Mouse (Mus musculus): ENCODE data around the gene Sox30. TPM values are rescaled to one million over a fixed set of nuclear protein-coding genes. Genes with fewer than 3 reads are reported as not detected.

Gene Sox30
- total RNA-seq, 2 experiments from 2014 or later, result 0.10 TPM; not detected in 1

- no peak for DNase-seq (ENCODE audit: low spot score in 2 of 2)
Measured at GRCm38 (mm10) chr11:46054911-46055895, 75.1 kb downstream of the Sox30 start.

GRCm38 (mm10) chr11:46055896-46056769 is 76.0 kb downstream of the Sox30 start, which contains the start of gene Adam19:
Gene Adam19, plus strand, starts transcription at chr11:46055992.
- peak in 1 of 2 experiments; percentile 62 for DNase-seq (ENCODE audit: low spot score in 2 of 2)

- DNase-seq (ENCODE audit: low spot score in 2 of 2), result no peak
Measured at GRCm38 (mm10) chr11:46056770-46057411, 76.8 kb downstream of the Sox30 start.

- no peak for DNase-seq (ENCODE audit: low spot score in 2 of 2)
Measured at GRCm38 (mm10) chr11:46058011-46058410, 77.9 kb downstream of the Sox30 start.

- no peak for DNase-seq (ENCODE audit: low spot score in 2 of 2)
Measured at GRCm38 (mm10) chr11:46058916-46059315, 78.8 kb downstream of the Sox30 start.

- no peak for DNase-seq (ENCODE audit: low spot score in 2 of 2)
Measured at GRCm38 (mm10) chr11:46059887-46060650, 80.0 kb downstream of the Sox30 start.

GRCm38 (mm10) chr11:46060651-46061020 is 80.5 kb downstream of the Sox30 start:
- no peak for DNase-seq (ENCODE audit: low spot score in 2 of 2)

GRCm38 (mm10) chr11:46061776-46062445 is 81.8 kb downstream of the Sox30 start:
- no peak for DNase-seq (ENCODE audit: low spot score in 2 of 2)

GRCm38 (mm10) chr11:46062569-46062968 is 82.5 kb downstream of the Sox30 start:
- no peak for DNase-seq (ENCODE audit: low spot score in 2 of 2)

GRCm38 (mm10) chr11:46062993-46063731 is 83.1 kb downstream of the Sox30 start:
- no peak for DNase-seq (ENCODE audit: low spot score in 2 of 2)

- no peak for DNase-seq (ENCODE audit: low spot score in 2 of 2)
Measured at GRCm38 (mm10) chr11:46064767-46065166, 84.7 kb downstream of the Sox30 start.

GRCm38 (mm10) chr11:46065201-46066011 is 85.3 kb downstream of the Sox30 start:
- peak in 1 of 2 experiments; percentile 38 for DNase-seq (ENCODE audit: low spot score in 2 of 2)

Other genes starting within 250 kb of the Sox30 start
- gene Clint1, start 128.3 kb upstream of the Sox30 start, total RNA-seq (2021), result 10 to 100 TPM; 56.1 to 59.0 TPM
- 10 to 100 TPM; 24.4 to 28.8 TPM for gene Lsm11, start 35.4 kb upstream of the Sox30 start, total RNA-seq (2021)
- 1 to 10 TPM; 9.4 to 9.7 TPM for gene Thg1l, start 24.8 kb upstream of the Sox30 start, total RNA-seq (2021)
- 1 to 10 TPM; 1.1 to 3.2 TPM for gene Gm12166, start 72.0 kb downstream of the Sox30 start, total RNA-seq (2021)
- gene Adam19, start 75.7 kb downstream of the Sox30 start, total RNA-seq (2021), result 10 to 100 TPM; 10.5 to 10.9 TPM
- gene Nipal4, start 186.2 kb downstream of the Sox30 start, total RNA-seq (2021), result 1 to 10 TPM; 1.4 to 2.1 TPM

Data from layer of hippocampus, adult 18-20 months (tissue).